ENCODE assay signal across 17 mouse cellular contexts in the genomic region with DNA sequence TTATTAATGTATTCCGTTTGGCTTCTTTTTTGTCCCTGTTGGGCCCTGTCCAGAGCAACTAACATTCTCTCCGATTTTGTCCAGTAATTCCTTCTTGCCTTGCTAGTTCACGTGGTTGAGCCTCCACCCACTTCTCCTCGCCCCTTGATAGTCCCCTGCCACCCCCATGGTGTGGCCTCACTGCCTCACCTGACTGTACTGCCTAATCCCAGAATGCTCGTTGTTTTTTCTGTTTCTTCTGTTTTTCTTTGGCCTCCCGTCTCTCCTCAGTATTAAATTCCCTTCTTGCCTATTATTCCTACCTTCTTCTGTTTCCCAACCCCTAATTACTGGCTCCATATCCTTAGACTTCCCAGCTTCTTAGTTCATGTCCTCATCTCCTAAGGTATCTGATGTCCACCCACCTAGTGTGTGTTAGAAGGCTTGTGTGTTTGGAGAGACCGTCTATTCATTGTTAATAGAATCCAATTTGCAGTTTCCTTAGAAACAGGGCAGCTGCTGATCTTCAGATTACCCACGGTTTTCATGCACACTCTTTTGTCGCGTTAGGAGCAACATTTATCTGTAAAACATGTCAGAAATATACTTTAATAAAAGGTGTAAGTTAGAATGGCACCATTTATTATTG.
A peak's percentile ranks its signal among the peaks of the same experiment; 100 is the strongest.
DNase-seq lines count a peak whose midpoint lies in the region; ATAC-seq lines count a peak whose summit lies in the region.
"Had no signal": no experiment of that assay in that cellular context is flagged by ENCODE, and none has a peak within 500 bp of the region (broad histone marks: within the 10 kb centered on the region; RNA-seq: fewer than 3 reads in every experiment).

No protein-coding gene starts in this region.

- peaks cover 35% of the 10 kb centered on the region for H3K4me1 ChIP-seq in forebrain, embryonic 12.5 days
- peaks cover 13% of the 10 kb centered on the region for H3K4me1 ChIP-seq in forebrain, embryonic 11.5 days (replicated peaks; ENCODE audit: control insufficient read depth, insufficient read depth, low read length)
- H3K4me1 ChIP-seq in kidney, embryonic 15.5 days: peaks cover 45% of the 10 kb centered on the region
- H3K4me1 ChIP-seq in embryonic facial prominence, embryonic 13.5 days: peaks cover 43% of the 10 kb centered on the region
- peaks cover 4% of the 10 kb centered on the region; the same call in 1 of the 2 replicates for H3K4me1 ChIP-seq in midbrain, embryonic 16.5 days (ENCODE audit: control insufficient read depth, insufficient read depth, low read length)
- H3K4me1 ChIP-seq: liver, embryonic 15.5 days had no signal

- 27% methylated on average over 10 of the region's 10 CpGs for WGBS in forebrain, embryonic 12.5 days
- WGBS in forebrain, embryonic 11.5 days: 35% methylated on average over 10 of the region's 10 CpGs
- WGBS in kidney, embryonic 15.5 days: 49% methylated on average over 10 of the region's 10 CpGs
- 46% methylated on average over 10 of the region's 10 CpGs for WGBS in embryonic facial prominence, embryonic 13.5 days
- 33% methylated on average over 10 of the region's 10 CpGs for WGBS in midbrain, embryonic 16.5 days

- H3K9ac ChIP-seq in forebrain, embryonic 12.5 days: no peak overlapping the region
- H3K9ac ChIP-seq in forebrain, embryonic 11.5 days (ENCODE audit: low read length): no peak overlapping the region
- no peak overlapping the region for H3K9ac ChIP-seq in kidney, embryonic 15.5 days
- no peak overlapping the region for H3K9ac ChIP-seq in embryonic facial prominence, embryonic 13.5 days
- H3K9ac ChIP-seq in midbrain, embryonic 16.5 days (ENCODE audit: low read depth, low read length): 0 out of 2 replicates have a peak overlapping the region, but pooled peaks have one; percentile 16
- H3K9ac ChIP-seq: heart, embryonic 13.5 days; liver, embryonic 15.5 days; neural tube, embryonic 15.5 days had no signal

- no peak for DNase-seq in forebrain, embryonic 11.5 days (ENCODE audit: low spot score)
- DNase-seq in kidney, adult 8-10 months: no peak
- no peak for DNase-seq in Muller cell, postnatal 12 days (ENCODE audit: inconsistent ontology term)
- DNase-seq in lung, postnatal 36 days: no peak
- DNase-seq: cerebellum, adult 8-10 months; embryo, embryonic 11 days; gastrocnemius, postnatal 25 days; kidney, postnatal 10 days; lung, postnatal 4 days; retina, postnatal 1 day had no signal

- H3K27ac ChIP-seq in forebrain, embryonic 12.5 days: 0 out of 2 replicates have a peak overlapping the region, but pooled peaks have one; percentile 8
- no peak overlapping the region; the same call in 1 of the 2 replicates for H3K27ac ChIP-seq in forebrain, embryonic 11.5 days (ENCODE audit: low read depth, low read length)
- H3K27ac ChIP-seq in kidney, embryonic 15.5 days: peak overlapping the region; percentile 69
- H3K27ac ChIP-seq in embryonic facial prominence, embryonic 13.5 days: peak overlapping the region; percentile 84
- H3K27ac ChIP-seq in midbrain, embryonic 16.5 days (ENCODE audit: low read length): 0 out of 2 replicates have a peak overlapping the region, but pooled peaks have one; percentile 37
- H3K27ac ChIP-seq: neural tube, embryonic 15.5 days had no signal

- H3K27me3 ChIP-seq in forebrain, embryonic 12.5 days: peaks cover 5% of the 10 kb centered on the region
- peaks cover 7% of the 10 kb centered on the region; the same call in 1 of the 2 replicates for H3K27me3 ChIP-seq in forebrain, embryonic 11.5 days (ENCODE audit: control insufficient read depth, insufficient read depth, low read length)
- H3K27me3 ChIP-seq in kidney, embryonic 15.5 days: no peaks in the 10 kb centered on the region
- H3K27me3 ChIP-seq in embryonic facial prominence, embryonic 13.5 days: no peaks in the 10 kb centered on the region
- H3K27me3 ChIP-seq in midbrain, embryonic 16.5 days (ENCODE audit: control insufficient read depth, insufficient read depth, low read depth, low read length): no peaks in the 10 kb centered on the region
- H3K27me3 ChIP-seq: heart, embryonic 13.5 days; liver, embryonic 15.5 days; neural tube, embryonic 15.5 days had no signal

- H3K9me3 ChIP-seq in forebrain, embryonic 12.5 days: no peaks in the 10 kb centered on the region
- H3K9me3 ChIP-seq in forebrain, embryonic 11.5 days (ENCODE audit: control insufficient read depth, low read length): peaks cover 3% of the 10 kb centered on the region; the same call in 1 of the 2 replicates
- H3K9me3 ChIP-seq in kidney, embryonic 15.5 days (replicated peaks): no peaks in the 10 kb centered on the region
- no peaks in the 10 kb centered on the region for H3K9me3 ChIP-seq in embryonic facial prominence, embryonic 13.5 days
- no peaks in the 10 kb centered on the region; the same call in 1 of the 2 replicates for H3K9me3 ChIP-seq in midbrain, embryonic 16.5 days (replicated peaks; ENCODE audit: control insufficient read depth, low read length, poor library complexity, severe bottlenecking)
- H3K9me3 ChIP-seq: liver, embryonic 15.5 days; neural tube, embryonic 15.5 days had no signal

- no peak overlapping the region for H3K4me2 ChIP-seq in forebrain, embryonic 12.5 days
- H3K4me2 ChIP-seq in forebrain, embryonic 11.5 days (ENCODE audit: low read depth, low read length, severe bottlenecking): no peak overlapping the region
- H3K4me2 ChIP-seq in kidney, embryonic 15.5 days: no peak overlapping the region
- H3K4me2 ChIP-seq in embryonic facial prominence, embryonic 13.5 days: no peak overlapping the region
- no peak overlapping the region for H3K4me2 ChIP-seq in midbrain, embryonic 16.5 days (ENCODE audit: low read length)
- H3K4me2 ChIP-seq: heart, embryonic 13.5 days; liver, embryonic 15.5 days; neural tube, embryonic 15.5 days had no signal

- H3K36me3 ChIP-seq in forebrain, embryonic 12.5 days (replicated peaks): no peaks in the 10 kb centered on the region; the same call in 1 of the 2 replicates
- no peaks in the 10 kb centered on the region for H3K36me3 ChIP-seq in forebrain, embryonic 11.5 days (ENCODE audit: control insufficient read depth, insufficient read depth, low read length)
- no peaks in the 10 kb centered on the region for H3K36me3 ChIP-seq in kidney, embryonic 15.5 days
- no peaks in the 10 kb centered on the region for H3K36me3 ChIP-seq in embryonic facial prominence, embryonic 13.5 days
- no peaks in the 10 kb centered on the region for H3K36me3 ChIP-seq in midbrain, embryonic 16.5 days (ENCODE audit: control insufficient read depth, insufficient read depth, low read length)
- H3K36me3 ChIP-seq: liver, embryonic 15.5 days; neural tube, embryonic 15.5 days had no signal

- H3K4me3 ChIP-seq in forebrain, embryonic 12.5 days (replicated peaks): no peak overlapping the region
- no peak overlapping the region for H3K4me3 ChIP-seq in forebrain, embryonic 11.5 days (ENCODE audit: low read depth, low read length)
- H3K4me3 ChIP-seq in kidney, embryonic 15.5 days (replicated peaks): no peak overlapping the region
- no peak overlapping the region for H3K4me3 ChIP-seq in embryonic facial prominence, embryonic 13.5 days
- H3K4me3 ChIP-seq in midbrain, embryonic 16.5 days (ENCODE audit: low read depth, low read length): no peak overlapping the region
- H3K4me3 ChIP-seq: heart, embryonic 13.5 days; liver, embryonic 15.5 days; neural tube, embryonic 15.5 days had no signal

- ATAC-seq in forebrain, embryonic 12.5 days (ENCODE audit: low FRiP score): no peak
- ATAC-seq in forebrain, embryonic 11.5 days (replicated peaks; ENCODE audit: low FRiP score): no peak
- no peak for ATAC-seq in kidney, embryonic 15.5 days (replicated peaks; ENCODE audit: low FRiP score)
- peak; percentile 48; the same call in 1 of the 2 replicates for ATAC-seq in embryonic facial prominence, embryonic 13.5 days (ENCODE audit: insufficient number of reproducible peaks, insufficient read depth, low FRiP score, low TSS enrichment, low read depth)
- ATAC-seq in midbrain, embryonic 16.5 days: no peak
